Mouse (Mus musculus): ENCODE measurements at regions not wholly inside any gene's neighbourhood (a gene's known extent, or its start where the extent isn't known, plus 50 kb on each side); places are given as distances from the start of the nearest gene placed in this dataset.

DNA sequence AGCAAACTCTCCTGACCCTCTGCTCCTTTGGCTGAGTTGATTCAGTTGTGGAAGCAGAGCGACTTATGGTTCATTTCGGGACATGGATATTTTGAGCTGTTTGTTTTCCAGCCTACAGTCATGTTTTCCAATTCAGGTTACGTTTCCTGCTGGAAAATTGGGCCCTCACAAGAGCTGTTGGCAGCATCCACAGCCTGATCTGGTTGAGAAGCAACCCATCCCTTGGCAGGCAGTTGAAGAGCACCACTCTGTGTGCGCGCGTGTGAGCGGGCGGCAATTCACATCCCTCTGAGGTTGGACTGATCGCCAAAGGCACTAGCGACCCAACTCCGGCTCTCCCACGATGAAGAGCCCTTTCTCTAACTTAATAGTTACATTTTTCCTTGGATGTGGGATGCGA is 457.1 kb downstream of the Tmem38b start:
- no peak for DNase-seq (ENCODE audit: low spot score)

DNA sequence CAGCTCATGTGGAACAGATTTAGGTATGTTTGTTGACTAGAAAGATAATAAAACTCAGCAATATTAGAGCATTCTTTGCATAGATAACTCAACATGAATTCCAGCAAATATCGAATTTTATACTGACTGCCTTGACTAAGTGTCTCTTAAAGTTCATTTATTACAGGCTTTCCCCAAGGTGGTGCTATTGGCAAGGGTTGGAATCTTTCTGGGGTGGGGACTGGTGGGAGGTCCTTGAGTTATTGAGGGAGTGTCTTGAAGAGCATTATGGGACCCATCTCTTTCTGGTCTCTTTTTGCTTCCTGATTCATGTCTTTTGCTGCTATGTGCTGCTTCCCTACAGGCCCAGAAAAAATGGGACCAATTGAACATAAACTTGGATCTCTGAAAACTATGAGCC is 488.0 kb downstream of the Tmem38b start:
- peak; percentile 45 for DNase-seq (ENCODE audit: low spot score)

DNA sequence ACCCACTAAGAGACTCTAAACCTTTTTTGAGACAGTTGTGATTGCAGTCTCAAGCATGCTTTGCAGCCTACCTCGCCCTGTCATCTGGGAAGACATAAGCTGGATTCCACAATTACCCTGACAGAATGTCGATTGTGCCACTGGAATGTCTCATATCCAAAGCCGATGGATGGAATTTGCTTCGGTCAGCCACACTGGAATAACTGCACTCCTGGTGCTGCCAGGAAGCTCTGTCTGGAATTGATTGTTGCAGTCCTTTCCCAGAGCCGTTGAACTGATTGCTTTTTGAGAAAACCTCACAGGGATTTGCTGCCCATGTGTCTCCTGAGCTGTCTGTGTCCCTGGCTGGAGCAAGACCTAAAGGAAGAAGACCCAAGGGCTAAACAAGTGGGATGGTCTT is 499.0 kb downstream of the Tmem38b start:
- peak; percentile 33 for DNase-seq (ENCODE audit: low spot score)

DNA sequence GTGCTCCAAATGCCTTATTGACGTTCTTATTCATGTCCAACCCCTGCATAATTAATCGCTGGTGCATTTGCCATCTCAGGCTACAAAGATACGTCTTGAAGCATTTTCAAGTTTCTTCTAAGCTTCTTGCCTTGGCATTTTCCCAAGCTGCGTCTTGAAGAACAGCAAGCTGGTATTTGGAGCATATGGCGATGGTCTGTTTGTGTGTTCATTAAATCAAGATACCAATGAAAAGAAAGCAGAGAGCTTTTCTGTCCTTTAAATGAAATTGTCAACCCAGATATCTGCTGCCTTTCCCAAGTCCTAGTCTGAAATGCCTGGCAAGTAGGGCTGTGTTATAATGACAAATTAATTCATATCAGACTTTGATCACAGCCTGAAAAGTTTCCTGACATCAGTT is 502.4 kb downstream of the Tmem38b start:
- DNase-seq (ENCODE audit: low spot score) = no peak

DNA sequence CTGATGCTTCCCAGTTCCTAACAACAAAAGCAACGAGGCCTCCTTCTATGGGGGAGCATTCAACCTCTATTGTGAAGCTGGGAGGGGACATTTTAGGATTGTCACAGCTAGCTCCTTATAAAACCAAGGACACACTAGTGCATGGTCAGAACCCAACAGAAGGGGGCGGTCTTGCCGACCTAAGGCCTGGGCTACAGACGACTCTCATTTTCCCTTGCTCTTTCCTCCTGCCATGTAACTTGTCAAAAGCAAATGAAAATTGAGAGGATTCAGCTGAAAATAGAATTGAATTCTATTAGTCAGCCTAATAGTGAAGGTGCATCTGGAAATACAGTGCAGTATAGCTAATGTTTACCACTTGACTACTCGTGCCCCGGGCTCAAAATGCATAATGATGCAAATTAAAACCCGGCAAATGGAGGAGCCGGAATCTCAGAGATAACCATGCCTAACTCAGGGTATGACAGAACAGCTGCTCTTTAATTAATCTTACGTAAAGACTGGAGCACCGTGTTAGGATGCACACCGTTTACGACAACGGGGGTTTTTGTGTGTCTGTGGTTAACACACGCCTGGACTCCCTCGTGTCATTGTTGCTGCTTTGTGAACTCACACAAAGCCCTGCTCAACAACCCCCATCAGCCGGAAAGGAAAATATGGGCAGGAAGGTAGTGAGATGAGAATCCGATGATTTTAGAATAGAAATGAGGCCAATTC is 503.0 kb downstream of the Tmem38b start:
- peak; percentile 64 for DNase-seq (ENCODE audit: low spot score)

DNA sequence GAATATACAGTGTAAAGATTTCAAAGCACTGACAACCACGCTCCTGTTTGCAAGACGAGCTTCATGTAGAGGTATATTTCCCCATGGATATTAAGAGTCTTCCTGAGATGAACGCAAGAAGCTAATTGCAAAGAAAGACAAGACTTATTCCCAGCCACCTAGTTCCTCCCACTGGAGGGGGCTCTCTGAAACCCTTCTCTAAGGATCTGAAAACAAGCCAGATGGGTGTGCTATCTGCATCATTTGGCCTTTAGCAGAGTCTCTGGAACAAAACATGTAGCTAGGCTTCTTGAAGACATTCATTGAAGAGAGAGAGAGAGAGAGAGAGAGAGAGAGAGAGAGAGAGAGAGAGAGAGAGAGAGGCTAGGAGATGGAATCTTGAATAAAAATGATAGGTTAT is 504.8 kb downstream of the Tmem38b start:
- DNase-seq (ENCODE audit: low spot score) = no peak

DNA sequence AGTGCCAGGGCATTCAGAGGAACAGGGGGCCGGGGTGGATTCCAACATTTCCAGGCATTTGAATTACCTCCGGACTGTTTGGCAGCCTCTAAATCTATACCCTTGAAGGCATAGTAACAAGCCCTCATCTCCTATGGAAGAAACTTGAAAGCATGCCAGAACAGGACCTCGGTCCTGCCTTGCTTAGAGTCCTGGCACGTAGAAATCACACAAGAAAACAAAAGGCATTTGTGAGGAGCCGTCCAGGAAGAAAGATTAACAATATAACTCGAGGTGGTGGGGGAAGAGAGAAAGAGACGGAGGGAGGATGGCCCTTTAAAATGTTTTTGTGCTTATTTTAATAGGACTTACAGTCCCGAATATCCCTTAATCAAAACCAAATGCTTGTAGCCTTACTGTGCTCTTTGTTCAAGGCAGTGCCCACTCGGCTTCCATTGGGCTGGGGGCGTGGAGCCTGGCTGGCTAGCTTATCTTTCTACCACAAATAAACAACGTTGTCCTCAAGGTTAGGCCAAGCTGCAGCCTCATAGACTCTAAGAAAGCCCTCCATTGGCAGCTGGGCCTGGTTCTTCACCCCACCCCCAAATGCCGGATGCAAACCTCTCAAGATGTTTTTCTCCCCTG is 505.9 kb downstream of the Tmem38b start:
- peak; percentile 52 for DNase-seq (ENCODE audit: low spot score)

DNA sequence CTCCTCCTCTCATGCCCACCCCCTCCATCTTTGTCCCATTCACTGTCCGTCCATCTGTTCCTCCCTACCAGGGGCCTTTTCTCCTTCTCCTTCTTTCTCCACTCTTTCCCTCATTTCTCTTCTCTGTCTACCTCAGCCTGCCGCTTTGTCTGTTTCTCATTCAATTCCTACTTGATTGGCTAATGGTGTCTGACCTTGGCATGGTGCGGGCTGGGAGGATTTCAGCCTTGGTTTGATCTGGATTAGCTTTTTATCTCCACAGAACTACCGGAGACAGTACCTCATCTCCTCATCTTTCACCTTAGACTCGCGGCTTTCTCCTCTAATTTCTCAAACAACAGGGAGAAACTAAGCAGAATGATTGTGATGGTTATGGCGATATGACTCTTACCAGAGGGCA is 506.4 kb downstream of the Tmem38b start:
- no peak for DNase-seq (ENCODE audit: low spot score)

DNA sequence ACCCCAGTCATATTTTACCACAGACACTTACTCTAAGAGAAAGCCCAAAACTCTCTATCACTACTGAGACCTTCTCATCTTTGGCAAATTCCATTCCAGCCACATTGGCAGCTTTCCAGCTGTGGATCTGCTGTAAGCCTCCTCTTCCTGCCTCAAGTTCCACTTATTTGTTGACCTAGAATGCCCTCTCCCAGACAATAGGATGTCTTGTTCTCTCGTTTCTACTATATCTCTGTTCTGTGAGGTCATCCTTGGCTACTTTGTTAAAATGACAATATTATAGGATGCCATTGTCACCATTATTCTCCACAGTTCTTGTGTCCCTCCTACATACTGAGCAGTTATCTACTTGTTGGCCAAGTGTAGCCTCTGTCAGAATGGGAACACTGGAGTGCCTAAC is 512.7 kb downstream of the Tmem38b start:
- no peak for DNase-seq (ENCODE audit: low spot score)

DNA sequence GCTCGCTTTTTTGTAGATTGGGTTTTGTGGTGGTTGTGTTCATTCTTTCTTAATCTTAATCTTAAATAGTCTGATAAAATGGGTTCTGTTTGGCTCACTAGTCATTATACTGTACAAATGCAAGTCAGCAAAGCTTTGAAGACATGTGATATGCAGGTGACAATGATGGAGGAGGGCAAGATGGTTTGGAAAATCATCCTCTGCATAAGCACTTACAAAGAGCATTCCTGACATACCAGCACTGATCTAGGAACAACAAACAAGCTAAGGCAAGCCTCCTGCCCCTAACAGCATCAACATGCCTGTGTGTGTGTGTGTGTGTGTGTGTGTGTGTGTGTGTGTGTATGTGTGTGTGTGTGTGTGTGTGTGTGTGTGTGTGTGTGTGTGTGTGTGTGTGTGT is 514.3 kb downstream of the Tmem38b start:
- DNase-seq (ENCODE audit: low spot score) = no peak

DNA sequence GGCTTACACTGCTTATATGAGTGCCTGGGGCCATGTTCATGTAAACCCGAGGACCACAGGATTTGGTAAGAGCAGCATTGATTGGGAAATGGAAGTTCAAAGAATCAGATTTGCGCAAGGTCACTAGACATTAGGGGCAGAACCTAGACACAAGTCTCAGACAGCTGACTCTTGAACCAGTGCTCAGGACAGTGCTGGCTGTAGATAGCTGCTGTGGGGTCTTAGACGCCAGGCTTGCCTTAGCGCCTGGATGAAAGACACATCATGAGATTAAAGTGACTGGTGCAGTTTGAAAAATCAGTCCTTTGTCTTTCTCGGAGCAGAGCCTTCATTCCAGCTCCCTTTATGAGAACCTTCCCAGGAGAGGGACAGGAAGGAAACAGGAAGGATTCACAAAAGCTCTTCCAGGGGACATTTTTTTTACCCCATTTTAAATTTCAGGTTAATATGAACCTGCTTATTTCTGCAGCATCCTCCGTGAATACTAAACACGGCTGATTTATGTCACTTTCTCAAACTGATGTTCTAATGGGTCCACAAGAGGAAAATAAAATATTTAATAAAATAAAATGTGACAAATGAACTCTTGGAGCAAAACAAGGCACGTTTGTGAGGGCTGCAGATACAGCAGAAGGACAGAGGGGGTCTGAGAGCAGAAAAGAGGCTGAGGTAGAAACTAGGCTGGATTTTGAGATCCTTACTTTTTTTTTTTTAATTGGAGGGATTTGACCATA is 528.0 kb downstream of the Tmem38b start:
- DNase-seq (ENCODE audit: low spot score) = no peak

DNA sequence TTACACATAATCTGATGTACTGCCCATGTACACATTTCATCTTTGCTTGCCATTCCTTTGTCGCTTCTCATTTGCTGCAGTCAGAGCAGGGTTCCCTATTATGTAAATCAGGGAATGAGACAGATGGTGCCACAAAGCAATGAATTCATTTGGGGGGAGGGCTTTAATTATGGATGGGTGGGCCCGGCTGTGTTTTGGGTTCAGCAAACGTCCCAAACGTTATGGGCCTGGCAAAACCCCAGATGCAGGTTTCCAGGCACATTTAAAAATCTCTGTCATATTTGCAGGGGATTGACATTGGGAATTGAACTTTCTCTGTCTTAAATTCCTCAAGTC is 528.5 kb downstream of the Tmem38b start:
- peak; percentile 36 for DNase-seq (ENCODE audit: low spot score)

DNA sequence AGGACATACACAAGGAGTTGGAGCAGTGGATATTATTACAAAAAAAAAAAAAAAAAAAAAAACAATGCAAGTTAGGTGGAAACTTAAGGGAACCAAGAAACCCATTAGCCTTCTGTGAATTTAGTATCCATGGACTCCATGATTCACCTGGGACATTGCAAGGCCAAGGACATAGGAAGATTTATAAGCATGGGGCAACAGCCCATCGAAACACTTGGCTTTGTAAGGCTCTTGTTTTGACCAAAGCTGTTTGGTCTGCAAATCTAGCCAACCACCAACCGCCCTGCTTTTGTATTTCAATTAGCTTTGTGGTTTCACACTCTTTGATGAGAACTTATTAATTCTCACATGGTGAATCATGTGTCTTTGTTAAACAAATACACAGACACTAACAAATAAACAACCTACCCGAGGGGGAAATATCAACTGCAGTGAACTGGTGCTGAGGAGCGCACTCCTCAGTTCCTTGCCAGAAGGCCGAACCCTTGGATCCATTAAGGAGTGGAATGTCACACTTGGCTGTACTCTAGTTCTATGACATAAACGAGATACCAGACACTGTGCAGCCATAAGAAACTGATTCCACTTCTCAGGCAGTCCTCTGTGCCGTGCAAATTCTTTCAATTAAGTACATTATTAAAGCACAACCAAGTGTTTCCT is 529.7 kb downstream of the Tmem38b start:
- no peak for DNase-seq (ENCODE audit: low spot score)

DNA sequence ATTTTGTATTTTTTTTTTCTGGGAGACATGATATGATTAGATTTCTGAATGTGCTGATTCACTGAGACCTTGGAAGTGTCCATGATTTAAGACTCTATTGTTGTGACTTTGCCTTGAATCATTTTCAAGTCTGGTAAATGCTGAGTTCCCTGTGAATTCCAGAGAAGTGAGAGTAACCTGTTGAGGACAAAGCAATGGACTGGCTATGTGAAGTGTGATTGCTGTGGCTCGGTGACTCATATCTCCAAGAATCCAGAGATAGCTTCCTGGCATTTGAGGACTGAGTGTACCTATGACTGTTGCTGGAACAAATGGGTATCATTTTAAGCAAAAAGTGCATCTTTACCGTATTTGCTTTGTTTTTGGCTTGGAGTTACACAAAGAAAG is 530.2 kb downstream of the Tmem38b start:
- DNase-seq (ENCODE audit: low spot score) = no peak

DNA sequence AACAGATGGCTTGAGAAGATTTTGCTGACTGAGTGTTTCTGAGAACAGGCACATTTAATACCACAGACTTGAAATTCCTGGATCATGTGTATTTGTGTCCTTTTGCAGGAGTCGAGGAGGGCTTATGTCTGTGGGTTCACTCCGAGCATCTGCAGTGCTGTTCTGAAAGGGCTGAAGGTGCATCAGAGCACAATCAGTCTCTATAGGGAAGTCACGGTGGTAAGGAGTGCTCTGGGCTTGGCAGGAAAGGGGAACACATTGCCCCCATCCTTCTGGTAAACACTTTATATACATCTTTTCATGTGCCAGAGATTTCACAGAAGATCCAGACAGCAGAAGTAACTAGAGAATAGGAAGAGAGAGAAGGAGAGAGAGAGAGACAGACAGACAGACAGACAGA is 545.1 kb downstream of the Tmem38b start:
- no peak for DNase-seq (ENCODE audit: low spot score)

DNA sequence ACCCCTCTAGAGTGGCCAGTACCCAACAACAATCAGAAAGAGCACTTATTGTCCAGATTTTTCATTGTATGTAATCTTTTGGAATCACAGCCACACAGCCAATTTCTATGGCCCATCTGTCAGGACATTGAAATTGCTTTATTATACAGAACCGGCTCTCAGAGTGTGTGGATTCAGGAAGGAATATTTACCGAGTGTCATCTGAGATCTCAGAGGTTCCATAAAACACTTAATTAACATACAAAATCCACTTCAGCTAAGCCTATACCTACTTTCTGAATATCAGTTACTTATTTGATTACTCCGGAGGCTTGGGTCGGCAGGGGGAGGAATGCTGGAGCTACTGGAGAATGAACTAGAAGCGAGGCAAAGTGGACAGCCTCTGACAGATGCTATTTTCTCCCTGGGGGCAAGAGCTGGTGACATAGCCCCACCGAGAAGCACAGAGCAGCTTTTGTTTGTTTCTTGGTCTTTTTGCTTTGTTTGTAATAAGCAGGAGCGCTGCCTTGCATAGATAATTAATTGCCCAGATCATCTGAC is 545.6 kb downstream of the Tmem38b start:
- peak; percentile 58 for DNase-seq (ENCODE audit: low spot score)

DNA sequence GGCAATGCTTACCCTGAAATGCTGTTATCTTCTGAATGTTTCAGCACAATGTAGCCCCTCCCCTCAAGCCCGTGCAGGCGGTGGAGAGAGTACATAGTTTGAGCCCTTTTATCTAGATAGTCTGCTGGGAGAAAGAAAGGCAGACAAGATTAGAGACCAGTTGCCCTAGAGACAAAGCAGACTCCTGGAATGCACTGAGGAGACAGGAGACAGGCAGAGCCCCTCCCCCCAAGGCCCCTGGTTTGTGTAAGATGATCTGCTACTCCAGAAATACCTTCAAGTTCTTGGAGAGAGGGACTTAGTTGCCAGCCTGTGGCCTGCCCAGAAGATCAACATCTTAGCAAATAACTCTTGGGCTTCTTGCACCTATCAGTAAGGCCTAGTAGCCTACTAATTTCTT is 547.8 kb downstream of the Tmem38b start:
- DNase-seq (ENCODE audit: low spot score) = peak; percentile 82

DNA sequence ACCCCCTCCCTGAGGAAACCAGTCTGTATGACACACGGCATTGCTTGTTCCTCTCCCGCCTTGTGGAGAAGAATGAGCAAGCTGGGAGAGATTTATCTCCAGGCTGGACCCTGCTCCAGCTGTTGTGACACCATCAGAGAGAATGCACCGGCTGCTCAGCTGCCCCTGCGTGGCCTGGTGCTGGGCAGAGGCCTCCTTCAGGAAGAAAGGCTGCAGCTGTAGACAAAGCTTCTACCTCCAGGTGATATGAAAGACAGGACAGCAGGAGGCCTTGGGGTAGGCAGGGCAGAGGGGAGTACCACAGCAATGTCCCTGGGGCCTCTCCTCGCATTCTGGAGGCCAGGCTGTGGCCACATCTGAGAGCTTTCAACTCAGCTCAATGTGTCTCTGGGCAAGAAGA is 548.6 kb downstream of the Tmem38b start:
- DNase-seq (ENCODE audit: low spot score) = peak; percentile 66

DNA sequence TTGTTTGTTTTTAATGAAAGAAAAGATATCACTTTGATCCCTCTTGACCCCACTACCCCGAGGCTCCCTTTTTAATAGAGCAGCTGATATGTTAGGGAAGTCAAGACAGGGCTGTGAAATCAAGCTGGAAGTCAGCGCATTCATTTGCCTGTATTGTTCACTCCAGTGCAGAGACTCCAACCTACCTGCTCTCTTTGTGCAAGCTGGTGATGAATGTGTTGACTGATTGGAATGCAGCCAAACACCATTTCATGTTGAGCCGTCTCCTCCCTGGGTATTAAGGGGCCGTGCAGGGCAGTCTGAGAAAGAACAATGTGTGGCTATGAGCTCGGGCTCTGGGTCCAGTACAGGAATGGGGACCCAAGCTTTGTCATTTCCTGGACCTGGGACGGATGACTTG is 557.4 kb upstream of the Zfp462 start:
- peak; percentile 26 for DNase-seq (ENCODE audit: low spot score)

DNA sequence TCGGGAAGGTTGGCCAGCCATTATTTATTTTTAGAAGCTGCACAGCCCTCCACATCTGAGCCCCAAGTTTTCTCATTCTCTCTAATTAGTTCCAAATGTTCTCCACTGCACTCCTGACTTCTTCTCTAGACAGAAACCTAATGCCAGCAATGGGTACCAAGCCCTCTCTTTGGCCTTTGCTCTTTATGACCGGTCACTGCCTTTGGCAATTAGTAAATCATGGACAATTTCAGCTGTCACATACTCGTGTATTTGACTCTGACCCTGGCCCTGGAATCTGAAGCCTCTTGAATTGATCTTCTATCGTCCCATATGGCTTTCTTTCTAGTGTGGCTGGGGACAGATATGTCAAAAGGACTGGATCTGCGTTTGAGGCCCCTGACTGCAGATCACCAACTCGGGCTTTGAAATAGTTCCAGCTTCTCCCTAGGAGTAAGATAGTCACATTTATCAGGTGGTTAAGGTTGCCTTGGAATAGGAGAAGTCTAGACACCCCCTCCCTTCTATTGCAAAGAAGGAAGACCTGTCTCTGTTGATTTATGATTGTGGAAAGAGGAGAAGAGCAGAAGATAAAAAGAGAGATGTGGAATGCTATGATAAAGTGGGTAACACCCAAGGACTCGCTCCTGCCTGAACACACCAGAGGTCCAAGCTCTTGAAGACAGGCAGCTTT is 553.2 kb upstream of the Zfp462 start:
- peak; percentile 85 for DNase-seq (ENCODE audit: low spot score)

DNA sequence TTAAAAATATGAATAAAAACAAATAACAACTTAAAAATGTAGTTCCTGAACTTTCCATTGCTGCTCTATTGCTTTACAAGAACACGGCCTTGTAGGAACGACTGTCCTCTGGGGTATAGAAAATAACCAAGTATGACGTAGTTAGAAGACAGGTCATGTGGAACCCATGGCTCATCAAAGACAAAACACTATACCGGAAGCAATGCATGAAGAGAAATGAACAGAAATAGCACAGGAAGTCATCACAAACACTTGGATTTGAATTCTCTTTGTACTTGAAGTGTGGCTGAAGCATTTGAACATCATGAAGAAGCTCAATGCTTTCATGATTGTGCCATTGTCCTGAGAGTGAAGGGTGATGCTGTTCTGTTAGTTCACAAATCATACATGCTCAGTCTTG is 538.7 kb upstream of the Zfp462 start:
- DNase-seq (ENCODE audit: low spot score) = no peak

DNA sequence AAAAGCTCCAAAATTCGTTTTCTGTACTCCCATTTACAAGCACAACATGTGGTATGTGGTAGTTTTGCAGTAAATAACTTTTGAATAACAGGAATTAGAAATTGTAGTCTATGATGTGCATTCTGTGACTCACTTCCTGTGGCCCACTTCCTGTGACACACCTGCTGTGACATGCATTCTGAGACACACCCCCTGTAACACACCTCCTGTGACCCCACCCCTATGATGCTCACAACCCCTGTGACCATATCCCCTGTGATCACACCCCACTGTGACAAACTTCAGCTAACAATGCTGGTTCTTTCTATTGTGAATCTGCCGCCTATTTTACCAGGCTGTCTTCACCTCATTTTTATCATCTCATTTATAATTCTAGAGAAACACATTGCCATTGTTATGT is 536.9 kb upstream of the Zfp462 start:
- DNase-seq (ENCODE audit: low spot score) = no peak

Data from embryo, embryonic 10.5 days (tissue).